Mouse (Mus musculus) forebrain, embryonic 12.5 days (tissue): ENCODE data around the gene Gpank1. TPM values are rescaled to one million over a fixed set of nuclear protein-coding genes. Genes with fewer than 3 reads are reported as not detected.

Source experiments
- ATAC-seq: fragments of 200-750 bp; cut with Nextera tagmentation; 2 replicates; pipeline ENCODE4 v1.8.0; 2017; ENCODE audit warnings: moderate TSS enrichment; ENCODE audit not compliant: low FRiP score
- H3K27ac ChIP-seq: fragments of 300-500 bp; sonication (generic); 2 replicates; pipeline ENCODE4 v1.5.1; 2016; ENCODE audit warnings: mild to moderate bottlenecking
- H3K27me3 ChIP-seq: fragments of 300-500 bp; sonication (generic); 2 replicates; pipeline ENCODE4 v1.6.1; 2016; ENCODE audit warnings: mild to moderate bottlenecking
- H3K36me3 ChIP-seq: fragments of 300-500 bp; sonication (generic); replicated peaks from 2 replicates; pipeline ENCODE4 v1.6.1; 2016; ENCODE audit warnings: mild to moderate bottlenecking
- H3K4me1 ChIP-seq: fragments of 300-500 bp; sonication (generic); 2 replicates; pipeline ENCODE4 v1.6.1; 2016
- H3K4me2 ChIP-seq: fragments of 300-500 bp; sonication (generic); 2 replicates; pipeline ENCODE4 v1.6.1; 2016; ENCODE audit warnings: mild to moderate bottlenecking, moderate library complexity
- H3K4me3 ChIP-seq: fragments of 300-500 bp; sonication (generic); replicated peaks from 2 replicates; pipeline ENCODE4 v1.5.1; 2016; ENCODE audit warnings: mild to moderate bottlenecking
- H3K9ac ChIP-seq: fragments of 300-500 bp; sonication (generic); 2 replicates; pipeline ENCODE4 v1.6.1; 2016; ENCODE audit warnings: mild to moderate bottlenecking
- H3K9me3 ChIP-seq: fragments of 300-500 bp; sonication (generic); 2 replicates; pipeline ENCODE4 v1.6.1; 2016
- WGBS: fragments of 180-500 bp; shearing (Covaris S2); methylation state at CpG from one replicate; pipeline ENCODE4 v1.1.7; 2016; 5-methylcytosine and 5-hydroxymethylcytosine counted together
- polyA plus RNA-seq: library from polyadenylated mRNA; unstranded; fragments of >200 nt; fragmentation: Nextera tagmentation; extraction: Ambion mirVana; gene quantifications from 2 replicates; pipeline ENCODE4 v1.2.1, GENCODE M21; 2016

The Gpank1 gene
- polyA plus RNA-seq, 1 experiment from 2014 or later: 27.4 TPM

DNA sequence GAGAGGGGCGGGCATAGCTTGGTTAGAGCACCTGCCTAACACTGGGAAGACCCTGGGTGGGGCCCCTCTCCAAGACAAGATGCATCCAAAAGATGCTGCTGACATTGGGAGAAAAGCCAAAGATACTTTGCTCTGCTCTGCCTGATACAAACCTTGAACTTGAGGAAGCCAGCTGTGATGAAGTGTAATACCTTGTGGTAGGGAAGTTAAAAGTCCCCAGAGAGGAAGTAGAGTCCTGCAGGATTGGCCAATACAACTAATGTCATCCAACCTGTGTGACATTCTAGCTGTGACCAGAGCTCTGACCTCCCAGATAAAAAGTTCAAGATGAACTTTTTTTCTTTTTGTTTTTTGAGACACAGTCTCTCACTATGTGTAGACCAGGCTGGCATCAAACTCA lies 3.8 kb downstream of the Gpank1 start:
- H3K4me1 ChIP-seq: peaks cover 37% of the 10 kb centered on the region
- no peaks in the 10 kb centered on the region for H3K27me3 ChIP-seq

DNA sequence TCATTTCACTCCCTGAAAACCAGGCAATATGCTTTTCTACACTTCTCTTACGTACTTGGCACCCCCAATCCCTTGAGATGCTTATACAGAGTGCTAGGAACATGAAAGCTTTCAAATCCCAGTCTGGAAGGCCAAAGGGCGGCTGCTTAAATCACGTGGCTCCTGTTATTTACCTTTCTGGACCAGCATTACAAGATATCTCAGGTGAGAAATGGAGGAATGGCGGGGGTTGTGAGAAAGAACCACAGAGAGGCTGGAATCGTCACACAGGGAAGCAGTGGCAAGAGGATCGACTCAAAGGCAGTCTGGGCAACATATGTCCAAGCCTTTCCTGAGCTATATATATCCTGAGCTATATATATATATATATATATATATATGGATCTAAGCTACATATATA lies 4.3 kb downstream of the Gpank1 start:
- H3K36me3 ChIP-seq: peaks cover 18% of the 10 kb centered on the region
- H3K27me3 ChIP-seq: no peaks in the 10 kb centered on the region
- H3K4me2 ChIP-seq: peak overlapping the region; percentile 76
- no peaks in the 10 kb centered on the region for H3K9me3 ChIP-seq
- H3K9ac ChIP-seq: peak overlapping the region; percentile 77
- ATAC-seq: no peak
- H3K27ac ChIP-seq: no peak overlapping the region
- peak overlapping the region; percentile 58 for H3K4me3 ChIP-seq
- 39% methylated on average over 6 of the region's 6 CpGs for WGBS
- peaks cover 32% of the 10 kb centered on the region for H3K4me1 ChIP-seq

More for the DNA sequence above, 3.8 kb downstream of the Gpank1 start:
- Histone ChIP-seq H3K4me2 (0 out of 2 replicates have a peak overlapping the region, but pooled peaks have one; percentile 76), H3K4me3 (no peak overlapping the region), H3K9me3 (no peaks in the 10 kb centered on the region), H3K36me3 (peaks cover 18% of the 10 kb centered on the region), H3K27ac (no peak overlapping the region), H3K9ac (no peak overlapping the region; the same call in 1 of the 2 replicates)
- ATAC-seq: no peak
- WGBS: 83% methylated on average over 1 of the region's 1 CpGs

DNA sequence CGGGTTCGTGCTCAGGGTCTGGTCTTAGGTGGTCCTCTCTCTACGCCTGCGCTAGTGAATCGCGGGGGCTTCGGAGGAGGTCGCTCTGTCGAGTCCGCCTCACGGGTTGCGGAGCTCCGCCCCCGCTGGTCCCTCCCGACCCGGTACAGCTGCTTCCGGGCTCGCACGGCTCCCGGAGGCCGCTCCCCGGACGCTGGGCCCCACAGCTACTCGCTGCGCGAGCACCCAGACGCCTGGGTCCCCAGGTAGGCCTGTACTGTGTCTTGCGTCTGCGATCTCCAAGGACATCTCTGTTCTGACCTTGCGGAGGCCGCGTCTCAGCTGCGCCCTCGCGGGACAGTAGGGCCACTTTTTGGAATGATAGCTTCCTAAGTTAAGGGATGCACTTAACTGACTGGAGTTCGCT lies 5.0 kb downstream of the Gpank1 start, which contains the start of gene D17H6S53E:
D17H6S53E (plus strand) TSS at position 168 of the 406 bp plus-strand sequence.
- peaks cover 31% of the 10 kb centered on the region for H3K4me1 ChIP-seq
- H3K4me3 ChIP-seq: peak within 1 kb of the TSS; percentile 58
- peaks cover 23% of the 10 kb centered on the region for H3K36me3 ChIP-seq
- no peaks in the 10 kb centered on the region for H3K27me3 ChIP-seq
- H3K9me3 ChIP-seq: no peaks in the 10 kb centered on the region
- peak within 1 kb of the TSS; percentile 76 for H3K4me2 ChIP-seq
- H3K9ac ChIP-seq: peak within 1 kb of the TSS; percentile 77
- H3K27ac ChIP-seq: peak within 1 kb of the TSS; percentile 68
- peak; percentile 21; the same call in 1 of the 2 replicates for ATAC-seq
- WGBS: 0% methylated on average over 35 of the region's 36 CpGs

DNA sequence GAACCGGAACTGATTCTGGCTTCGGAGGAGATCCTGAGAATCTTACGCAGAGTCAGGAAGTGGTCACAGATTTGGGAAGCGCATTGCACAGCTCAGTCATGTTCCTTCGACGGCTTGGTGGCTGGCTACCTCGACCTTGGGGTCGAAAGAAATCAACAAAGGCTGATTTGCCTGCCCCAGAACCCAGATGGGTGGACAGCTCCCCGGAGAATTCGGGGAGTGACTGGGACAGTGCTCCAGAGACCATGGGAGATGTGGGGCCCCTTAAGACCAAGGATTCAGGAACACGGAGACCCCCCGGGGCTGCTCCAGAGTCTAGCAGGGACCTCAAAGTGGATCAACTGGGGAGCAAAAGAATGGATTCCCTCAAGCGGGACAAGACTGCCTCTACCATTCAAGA lies 5.8 kb downstream of the Gpank1 start:
- no peak for ATAC-seq
- Histone ChIP-seq H3K4me2 (peak overlapping the region; percentile 76), H3K4me1 (peaks cover 31% of the 10 kb centered on the region), H3K4me3 (peak overlapping the region; percentile 58), H3K9me3 (no peaks in the 10 kb centered on the region), H3K9ac (peak overlapping the region; percentile 77), H3K27ac (no peak overlapping the region), H3K36me3 (peaks cover 23% of the 10 kb centered on the region), H3K27me3 (no peaks in the 10 kb centered on the region)
- WGBS: 79% methylated on average over 13 of the region's 13 CpGs

DNA sequence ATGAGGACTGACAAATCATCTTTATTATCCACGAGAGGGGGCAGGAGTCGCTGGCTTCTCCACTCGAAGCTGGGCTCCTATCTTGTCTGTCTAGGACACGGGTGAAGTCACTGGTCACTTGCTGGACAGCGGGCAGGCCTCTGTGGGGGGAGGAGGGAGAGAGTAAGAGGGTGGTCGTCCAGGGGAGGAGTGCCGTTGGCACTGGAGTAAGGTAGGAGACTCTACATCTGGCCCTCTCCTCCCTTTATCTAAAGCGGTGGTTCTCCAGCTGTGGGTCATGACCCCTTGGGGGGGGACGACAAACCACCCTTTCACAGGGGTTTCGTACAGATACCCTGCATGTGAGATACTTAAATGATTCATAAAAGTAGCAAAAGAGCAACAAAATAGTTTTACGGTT lies 7.7 kb downstream of the Gpank1 start:
- no peaks in the 10 kb centered on the region for H3K27me3 ChIP-seq
- no peaks in the 10 kb centered on the region for H3K9me3 ChIP-seq
- no peak overlapping the region for H3K27ac ChIP-seq
- 73% methylated on average over 11 of the region's 11 CpGs for WGBS
- H3K4me3 ChIP-seq: no peak overlapping the region; the same call in 1 of the 2 replicates
- no peak for ATAC-seq
- peaks cover 24% of the 10 kb centered on the region for H3K4me1 ChIP-seq
- H3K9ac ChIP-seq: no peak overlapping the region
- no peak overlapping the region for H3K4me2 ChIP-seq
- peaks cover 17% of the 10 kb centered on the region for H3K36me3 ChIP-seq

DNA sequence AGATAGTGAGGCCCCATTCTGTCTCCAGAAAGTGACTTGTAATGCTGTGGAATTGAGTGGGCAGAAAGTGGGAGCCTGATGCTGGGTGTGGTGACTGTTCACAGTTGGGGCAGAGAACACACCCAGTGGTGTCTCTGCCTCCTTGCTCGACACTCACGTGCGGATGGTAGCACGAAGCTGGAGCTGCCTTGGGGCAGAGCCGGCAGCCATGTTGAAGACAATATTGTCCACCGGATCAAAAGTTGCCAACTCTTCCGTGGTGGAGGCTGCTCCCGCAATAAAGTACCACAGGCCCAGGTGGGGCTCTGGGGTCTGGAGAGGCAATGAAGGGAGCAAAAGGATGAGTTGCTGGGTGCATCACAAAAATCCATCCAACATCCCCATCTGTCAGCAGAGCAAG lies 9.8 kb downstream of the Gpank1 start:
- H3K4me2 ChIP-seq: no peak overlapping the region
- H3K27ac ChIP-seq: no peak overlapping the region
- no peak overlapping the region for H3K4me3 ChIP-seq
- no peaks in the 10 kb centered on the region for H3K9me3 ChIP-seq
- H3K4me1 ChIP-seq: peaks cover 18% of the 10 kb centered on the region
- peaks cover 5% of the 10 kb centered on the region; the same call in 1 of the 2 replicates for H3K36me3 ChIP-seq
- H3K27me3 ChIP-seq: no peaks in the 10 kb centered on the region
- H3K9ac ChIP-seq: no peak overlapping the region
- no peak for ATAC-seq
- 90% methylated on average over 8 of the region's 8 CpGs for WGBS

DNA sequence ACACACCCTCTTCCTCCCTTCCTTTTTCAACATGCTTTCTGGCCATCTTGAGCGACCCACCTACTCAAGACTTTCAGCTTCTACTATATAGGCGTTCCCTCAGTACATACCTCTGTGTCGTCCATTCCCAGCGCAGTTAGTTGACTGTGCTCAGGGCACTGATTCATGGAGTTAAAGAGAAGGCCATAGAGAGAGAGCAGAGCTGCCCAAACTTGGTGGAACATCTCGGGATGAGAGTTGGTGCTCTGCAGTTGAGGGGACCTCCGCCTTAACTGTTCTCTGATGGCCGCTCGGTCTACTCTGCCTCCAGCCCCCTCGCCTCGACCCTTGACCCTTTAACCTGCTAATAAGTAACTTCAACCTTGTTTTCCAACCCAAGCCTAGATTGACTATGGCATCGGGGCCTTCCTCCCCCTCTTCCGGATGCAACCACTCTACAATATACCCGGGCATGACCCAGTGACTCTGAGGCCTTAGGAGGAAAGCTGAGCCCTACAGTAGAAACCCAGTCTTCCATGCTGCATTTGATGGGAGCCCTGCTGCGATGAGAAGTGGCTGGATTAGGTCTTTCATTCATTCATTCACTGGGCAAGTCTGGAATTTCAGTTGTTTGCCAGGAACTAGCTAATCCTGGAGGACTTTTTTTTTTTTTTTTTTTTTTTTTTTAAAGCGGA lies 10.4 kb downstream of the Gpank1 start, which contains the start of gene Apom:
Apom (minus strand) TSS at position 551 of the 674 bp plus-strand sequence.
- Histone ChIP-seq H3K9me3 (no peaks in the 10 kb centered on the region), H3K4me1 (peaks cover 20% of the 10 kb centered on the region), H3K36me3 (peaks cover 5% of the 10 kb centered on the region; the same call in 1 of the 2 replicates), H3K4me2 (no peak within 1 kb of the TSS), H3K4me3 (no peak within 1 kb of the TSS), H3K9ac (no peak within 1 kb of the TSS), H3K27ac (no peak within 1 kb of the TSS), H3K27me3 (no peaks in the 10 kb centered on the region)
- WGBS: 86% methylated on average over 15 of the region's 15 CpGs
- ATAC-seq: no peak

DNA sequence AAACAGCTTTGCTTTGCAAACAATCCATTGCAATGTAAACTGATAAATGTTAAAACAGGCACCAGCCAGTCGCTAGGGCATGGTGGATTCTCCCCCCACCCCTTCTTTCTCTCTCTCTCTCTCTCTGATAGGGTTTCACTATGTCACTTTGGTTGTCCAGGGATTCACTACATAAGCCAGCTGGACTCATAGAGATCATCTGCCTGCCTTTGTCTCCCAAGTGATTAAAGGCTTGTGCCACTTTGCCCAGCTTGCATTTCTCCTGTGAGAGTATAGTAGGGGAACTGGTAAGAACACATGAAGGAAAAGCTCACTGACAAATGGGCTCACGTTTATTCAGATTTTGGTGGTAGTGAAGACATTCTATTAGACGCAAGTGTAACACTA lies 10.9 kb downstream of the Gpank1 start:
- Histone ChIP-seq H3K9ac (no peak overlapping the region), H3K4me1 (peaks cover 20% of the 10 kb centered on the region), H3K4me2 (no peak overlapping the region), H3K4me3 (no peak overlapping the region), H3K27me3 (no peaks in the 10 kb centered on the region), H3K36me3 (peaks cover 5% of the 10 kb centered on the region; the same call in 1 of the 2 replicates), H3K9me3 (no peaks in the 10 kb centered on the region), H3K27ac (no peak overlapping the region)
- ATAC-seq: no peak
- 78% methylated on average over 3 of the region's 3 CpGs for WGBS

DNA sequence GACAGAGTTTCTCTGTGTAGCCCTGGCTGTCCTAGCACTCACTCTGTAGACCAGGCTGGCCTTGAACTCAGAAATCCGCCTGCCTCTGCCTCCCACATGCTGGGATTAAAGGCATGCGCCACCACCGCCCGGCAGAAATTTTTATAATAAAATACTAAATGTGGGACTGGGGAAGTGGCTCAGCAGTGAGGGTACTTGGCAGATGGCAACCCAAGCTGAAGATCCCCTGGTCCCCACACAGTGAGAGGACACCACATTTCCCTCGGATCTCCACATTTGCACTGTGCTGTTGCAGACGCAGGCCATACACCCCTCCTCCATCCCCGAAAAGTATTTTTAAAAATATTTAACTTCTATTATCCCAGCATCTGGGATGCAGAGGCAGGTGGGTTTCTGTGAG lies 12.3 kb downstream of the Gpank1 start:
- no peak overlapping the region for H3K27ac ChIP-seq
- H3K4me1 ChIP-seq: peaks cover 26% of the 10 kb centered on the region
- H3K9ac ChIP-seq: no peak overlapping the region
- no peaks in the 10 kb centered on the region for H3K9me3 ChIP-seq
- 96% methylated on average over 7 of the region's 7 CpGs for WGBS
- no peak for ATAC-seq
- no peak overlapping the region for H3K4me3 ChIP-seq
- peaks cover 9% of the 10 kb centered on the region for H3K36me3 ChIP-seq
- no peaks in the 10 kb centered on the region for H3K27me3 ChIP-seq
- H3K4me2 ChIP-seq: no peak overlapping the region

DNA sequence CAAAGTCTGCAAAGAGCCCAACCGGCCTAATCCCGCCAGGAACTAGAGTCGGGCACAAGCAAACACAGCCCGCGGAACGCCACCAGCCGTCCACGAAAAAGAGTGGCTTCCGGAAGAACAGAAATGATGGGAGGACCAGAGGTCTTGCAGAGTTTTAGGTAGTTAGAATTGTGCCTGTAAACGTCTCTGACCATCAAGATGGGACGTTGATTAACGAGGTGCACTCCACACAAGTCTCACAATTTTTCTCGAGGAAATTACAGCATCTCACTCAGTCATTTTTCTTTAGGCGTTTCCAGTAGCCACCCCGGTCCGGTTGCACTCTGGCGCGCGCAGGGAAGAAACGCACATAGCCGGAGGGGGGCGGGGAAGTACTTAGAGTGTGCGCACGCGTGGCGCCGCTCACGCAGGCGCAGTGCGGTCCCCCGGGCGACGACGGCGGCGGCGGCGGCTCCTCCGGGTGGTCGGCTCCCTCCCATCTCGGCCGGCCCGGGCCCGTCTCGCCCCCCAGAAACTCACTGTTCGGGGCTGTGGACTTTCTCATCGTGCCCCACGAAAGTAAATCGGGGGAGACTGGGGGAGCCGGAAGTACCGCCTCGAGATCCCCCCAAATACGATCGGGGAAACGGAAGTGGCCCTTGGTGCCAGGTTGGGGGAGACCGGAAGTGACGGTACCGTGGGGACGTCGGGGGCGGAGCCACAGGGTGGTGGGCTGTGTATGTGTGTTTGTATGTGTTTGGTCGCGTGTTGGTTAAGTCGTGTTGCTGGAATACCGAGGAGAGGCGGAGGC lies 13.7 kb downstream of the Gpank1 start, which contains the start of gene Bag6:
Bag6 (plus strand) TSS at position 378 of the 790 bp plus-strand sequence.
- H3K4me1 ChIP-seq: peaks cover 26% of the 10 kb centered on the region
- H3K27me3 ChIP-seq: no peaks in the 10 kb centered on the region
- peak within 1 kb of the TSS; percentile 71 for H3K4me2 ChIP-seq
- H3K9me3 ChIP-seq: no peaks in the 10 kb centered on the region
- peak; percentile 95 for ATAC-seq
- H3K4me3 ChIP-seq: peak within 1 kb of the TSS; percentile 81
- under 1% methylated on average over 64 of the region's 66 CpGs for WGBS
- peak within 1 kb of the TSS; percentile 78 for H3K9ac ChIP-seq
- H3K36me3 ChIP-seq: peaks cover 24% of the 10 kb centered on the region
- peak within 1 kb of the TSS; percentile 95 for H3K27ac ChIP-seq

DNA sequence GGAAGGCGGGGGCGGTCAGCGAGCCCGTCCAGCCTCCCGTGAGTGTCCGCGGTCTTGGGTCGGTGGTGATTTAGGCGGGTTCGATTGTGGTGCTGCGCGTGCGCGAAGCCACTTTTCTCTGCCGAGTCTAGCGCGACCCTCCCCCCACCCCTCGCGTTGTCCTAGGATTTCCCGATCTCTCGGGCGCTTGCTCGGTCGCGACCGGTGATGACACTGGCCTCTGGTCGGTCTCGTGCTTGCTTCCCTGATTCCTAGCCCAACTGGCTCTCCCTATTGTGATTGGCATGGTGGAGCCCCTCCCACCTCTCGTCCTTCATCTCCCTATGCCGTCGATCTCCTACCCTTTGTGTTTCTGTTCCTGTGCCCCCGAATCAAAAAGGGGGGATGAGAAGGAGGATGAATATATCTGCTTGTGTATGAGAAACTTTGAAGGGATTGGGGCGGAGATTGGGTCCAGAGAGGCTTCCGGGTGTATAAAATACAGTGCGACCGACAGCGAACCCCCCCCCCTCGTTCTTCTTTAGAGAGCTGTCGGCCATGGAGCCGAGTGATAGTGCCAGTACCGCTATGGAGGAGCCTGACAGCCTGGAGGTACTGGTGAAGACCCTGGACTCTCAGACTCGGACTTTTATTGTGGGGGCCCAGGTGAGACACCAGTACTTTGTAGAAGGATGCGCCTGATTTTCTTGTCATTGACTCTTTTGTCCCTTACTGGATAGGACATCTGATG lies 14.5 kb downstream of the Gpank1 start:
- H3K36me3 ChIP-seq: peaks cover 31% of the 10 kb centered on the region
- peak; percentile 66 for ATAC-seq
- under 1% methylated on average over 42 of the region's 43 CpGs for WGBS

DNA sequence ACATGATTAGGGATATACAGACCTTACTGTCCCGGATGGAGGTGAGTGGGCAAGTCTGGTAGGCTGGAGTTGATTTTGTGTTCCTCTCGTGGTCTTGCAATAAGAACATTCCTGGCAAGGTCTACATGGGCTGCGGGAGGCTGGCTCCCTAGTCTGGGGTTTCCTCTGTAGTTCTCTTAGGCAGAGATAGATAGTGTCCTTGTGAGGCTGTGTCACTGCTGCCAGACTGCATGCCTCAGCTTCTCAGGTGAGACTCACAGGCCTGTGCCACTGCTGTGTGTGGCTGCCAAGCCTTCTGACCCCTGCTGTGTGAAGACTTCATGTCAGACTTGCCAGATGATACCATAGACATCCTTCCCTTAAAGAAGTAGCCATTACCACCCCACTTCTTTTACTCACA lies 18.0 kb downstream of the Gpank1 start:
- no peak overlapping the region for H3K27ac ChIP-seq
- no peak overlapping the region for H3K4me3 ChIP-seq
- H3K36me3 ChIP-seq: peaks cover 62% of the 10 kb centered on the region
- ATAC-seq: no peak
- peaks cover 4% of the 10 kb centered on the region; the same call in 1 of the 2 replicates for H3K9me3 ChIP-seq
- H3K27me3 ChIP-seq: no peaks in the 10 kb centered on the region
- H3K4me2 ChIP-seq: no peak overlapping the region
- H3K9ac ChIP-seq: no peak overlapping the region
- 95% methylated on average over 3 of the region's 3 CpGs for WGBS
- H3K4me1 ChIP-seq: peaks cover 26% of the 10 kb centered on the region

More for the DNA sequence above, 14.5 kb downstream of the Gpank1 start:
- Histone ChIP-seq H3K4me3 (peak overlapping the region; percentile 81), H3K4me1 (peaks cover 26% of the 10 kb centered on the region), H3K9me3 (no peaks in the 10 kb centered on the region), H3K9ac (peak overlapping the region; percentile 78), H3K4me2 (peak overlapping the region; percentile 71), H3K27me3 (no peaks in the 10 kb centered on the region), H3K27ac (peak overlapping the region; percentile 95)
